Mouse (Mus musculus) mouse embryonic stem cell (cell line): Measurements from ENCODE around the gene Abcb7.
"Not testable (repeated sequence)": the region's sequence is repeated elsewhere in the genome, so short reads cannot be mapped to it uniquely, and the experiment has no call there.

ENCODE experiments used
- in situ Hi-C, 2 experiments: fragments of 300-500 bp; cut with MboI; formaldehyde crosslinking; loops; 1 replicate in 1 of 2; 3 replicates in 1 of 2; pipeline ENCODE4 v1.14.3; 2019 to 2020; ENCODE audit warnings: low sequenced_read_pairs in 2 of 2, low pct_unique_long_range_greater_than_20kb in 1 of 2, mixed read lengths in 1 of 2; ENCODE audit not compliant: unreplicated experiment in 1 of 2

Abcb7 gene

DNA sequence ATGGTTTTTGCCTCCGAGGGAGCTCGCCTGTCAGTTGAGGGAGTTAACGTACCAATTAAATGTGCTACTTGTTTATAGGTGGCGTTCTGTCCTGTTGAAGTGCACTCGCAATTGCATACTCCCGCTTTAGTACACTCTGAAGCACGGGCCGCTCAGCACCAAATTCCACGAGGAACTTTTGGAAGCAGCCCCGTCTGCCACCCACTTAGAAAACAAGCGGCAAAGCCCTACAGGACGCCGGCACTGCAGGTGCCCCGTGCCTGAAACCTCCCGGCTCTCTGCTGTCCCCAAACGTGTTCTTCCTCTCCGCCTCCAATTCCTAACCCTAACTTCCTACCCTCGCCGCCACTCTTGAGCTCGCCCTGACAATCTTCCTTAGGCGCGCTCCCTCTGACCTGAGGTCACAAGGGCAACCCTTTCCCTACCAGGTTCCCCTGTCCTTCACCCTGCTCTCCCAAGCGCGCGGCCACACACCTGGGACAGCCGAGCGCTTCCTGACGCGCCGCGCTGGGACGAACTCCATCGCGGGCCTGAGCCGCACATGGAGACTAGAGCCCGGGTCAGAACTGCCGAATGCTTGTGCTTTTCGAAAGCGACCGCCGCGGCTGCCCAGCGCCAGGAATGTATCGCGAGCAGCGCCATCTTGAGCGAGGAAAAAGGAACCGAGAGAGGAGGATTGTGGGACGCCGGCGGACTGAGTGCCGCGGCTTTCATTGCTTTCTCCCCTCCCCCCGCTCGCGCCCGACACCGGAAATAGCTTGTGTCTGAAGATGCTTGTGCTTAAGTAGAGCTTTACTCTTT, at the start of gene Abcb7:
Abcb7 (minus strand) TSS at position 674 of the 801 bp plus-strand sequence.
- in situ Hi-C loops = no loop called here

DNA sequence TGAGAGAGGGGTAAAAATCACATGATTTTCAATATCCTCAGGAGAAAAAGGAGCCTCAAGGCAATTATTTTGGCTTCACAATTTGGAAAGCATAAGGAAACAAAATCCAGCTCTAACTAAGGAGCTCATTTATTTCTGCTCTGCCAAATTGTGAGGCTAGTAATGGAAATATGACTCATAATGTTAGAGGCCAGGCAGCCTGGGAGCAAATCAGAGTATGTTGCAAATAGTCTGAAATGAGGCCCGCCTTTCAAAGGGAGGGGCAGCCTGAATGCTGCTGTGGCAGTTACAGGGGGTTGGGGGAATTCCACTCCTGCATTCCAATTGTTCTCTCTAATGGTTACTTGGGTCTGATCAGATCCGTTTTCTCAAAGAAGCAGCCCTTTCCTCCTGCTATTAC, 48.1 kb upstream of the Abcb7 start:
- in situ Hi-C loops = no loop called here

DNA sequence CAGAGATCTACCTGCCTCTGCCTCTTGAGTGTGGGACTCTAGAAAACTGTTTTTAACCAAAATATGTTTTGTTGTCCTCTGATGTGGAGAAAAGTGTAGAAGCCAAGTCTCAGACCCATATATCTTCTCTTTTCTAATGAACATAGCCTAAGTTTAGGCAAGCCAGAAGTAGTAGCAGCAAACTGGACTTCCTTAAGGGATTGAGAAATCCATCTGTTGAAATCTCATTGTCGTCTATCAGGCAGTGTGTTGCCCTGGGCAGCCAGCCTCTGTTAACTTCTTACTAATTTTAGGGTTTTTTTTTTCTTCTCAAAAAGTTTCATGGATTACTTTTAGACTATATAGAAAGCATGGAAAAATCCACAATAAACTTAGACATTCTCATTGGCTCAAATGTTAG, 38.8 kb upstream of the Abcb7 start:
- in situ Hi-C loops = no loop called here

DNA sequence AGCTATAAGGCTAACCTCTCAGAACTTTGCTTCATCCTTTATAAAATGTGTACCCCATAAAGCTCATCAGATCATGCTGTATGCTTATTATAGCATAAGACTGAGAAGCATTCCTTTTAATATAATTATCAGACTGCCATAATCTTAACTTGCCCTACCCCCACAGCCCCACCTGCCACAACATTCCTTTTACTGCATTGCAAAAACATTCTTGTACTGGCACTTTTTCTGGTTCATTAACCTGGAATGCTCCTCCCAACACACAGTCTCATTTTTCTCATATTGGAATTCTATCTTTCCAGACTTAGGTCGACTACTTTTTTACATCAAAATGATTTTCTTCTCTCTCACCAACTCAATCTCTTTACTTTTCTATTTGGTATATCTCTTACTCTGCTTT, 19.8 kb upstream of the Abcb7 start:
- in situ Hi-C loops = no loop called here

DNA sequence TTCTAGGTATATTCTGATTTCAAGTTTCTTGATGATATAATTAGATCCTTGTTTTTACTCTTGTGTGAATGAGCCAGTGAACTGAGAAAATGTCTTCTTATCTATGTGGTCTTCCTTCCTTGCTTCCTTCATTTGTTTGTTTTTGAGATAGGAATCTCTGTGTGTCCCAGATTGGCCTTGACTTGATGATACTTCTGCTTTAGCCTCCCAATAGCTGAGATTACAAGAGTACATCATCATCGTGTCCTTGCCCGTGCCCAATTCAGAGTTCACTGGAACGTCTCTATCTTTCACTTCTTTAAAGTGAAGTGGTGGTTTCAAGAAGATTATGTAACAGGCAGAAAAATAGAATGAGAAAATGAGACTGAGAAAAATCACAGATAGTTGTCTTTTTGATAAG, 14.5 kb upstream of the Abcb7 start:
- in situ Hi-C loops = no loop called here

DNA sequence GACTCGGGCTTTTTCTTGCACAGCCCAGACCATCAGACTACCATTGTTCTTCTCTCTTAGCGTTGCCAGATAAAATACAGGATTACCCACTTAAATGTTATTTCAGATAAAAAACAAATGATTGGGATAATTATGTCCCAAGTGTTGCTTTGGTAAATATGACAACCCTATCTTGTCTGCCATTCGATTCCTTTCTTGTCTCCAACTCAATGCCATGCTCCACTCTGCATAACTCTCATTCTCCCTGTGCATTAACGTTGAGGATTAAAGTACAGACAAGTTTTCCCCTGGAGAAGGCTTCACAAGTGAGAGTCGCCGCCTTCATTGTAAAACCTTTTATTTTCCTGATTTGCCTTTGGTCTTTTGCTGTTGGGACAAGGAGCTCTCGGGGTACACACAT, 339 bp upstream of the Abcb7 start:
- in situ Hi-C loops = no loop called here

DNA sequence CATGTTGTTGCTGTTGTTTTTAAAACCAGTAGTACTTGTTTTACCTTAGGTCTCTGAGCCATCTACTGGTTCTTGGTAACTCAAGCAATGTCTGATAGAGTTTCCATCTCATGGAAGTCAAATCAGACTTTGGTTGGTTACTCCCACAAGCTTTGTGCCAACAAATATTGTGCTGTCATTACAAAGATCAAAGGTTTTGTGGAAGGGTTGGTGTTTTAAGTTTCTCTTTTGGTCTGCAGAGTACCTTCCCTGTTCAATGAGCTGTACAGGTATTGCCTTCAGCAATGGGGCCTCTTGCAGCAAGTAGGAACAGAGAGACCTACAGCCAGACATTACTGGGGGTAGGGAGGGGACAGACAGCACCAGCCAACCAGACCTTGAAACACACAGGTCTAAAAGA, 5.5 kb downstream of the Abcb7 start:
- in situ Hi-C loops = no loop called here

DNA sequence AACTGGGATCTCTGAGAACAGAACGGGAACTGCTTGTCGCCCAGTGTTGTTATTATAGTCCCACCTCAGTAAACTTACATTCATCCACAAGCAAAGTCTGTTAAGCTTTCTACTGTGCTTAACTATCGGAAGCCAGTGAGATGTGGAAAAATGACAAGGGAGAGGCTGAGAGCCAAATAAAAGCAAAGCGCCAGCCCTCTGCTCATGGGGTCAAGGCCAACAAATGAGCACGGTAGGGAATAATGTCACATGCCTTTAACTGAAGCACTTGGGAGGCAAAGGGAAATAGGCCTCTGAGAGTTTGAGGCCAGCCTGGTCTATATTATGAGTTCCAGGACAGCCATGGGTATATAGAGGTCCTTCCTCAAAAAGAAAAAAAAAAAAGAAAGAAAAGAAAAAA, 11.2 kb downstream of the Abcb7 start:
- in situ Hi-C loops = no loop called here

DNA sequence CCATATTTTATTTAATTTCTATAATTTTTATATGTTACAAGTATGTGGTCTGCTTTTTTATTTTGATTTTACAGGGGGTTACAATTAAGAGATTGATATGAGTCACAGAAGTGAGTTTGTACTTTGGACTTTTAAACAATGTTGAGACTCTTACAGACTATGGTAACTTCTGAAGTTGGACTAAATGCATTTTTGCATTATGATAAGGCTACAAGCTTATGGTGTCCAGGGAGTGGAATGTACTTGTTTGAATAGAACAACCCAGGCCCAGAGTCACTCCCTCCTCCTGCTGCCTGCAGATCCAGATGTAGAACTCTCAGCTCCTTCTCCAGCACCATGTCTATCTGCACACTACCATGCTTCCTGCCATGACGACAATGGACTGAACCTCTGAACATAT, 12.5 kb downstream of the Abcb7 start:
- in situ Hi-C loops = no loop called here

DNA sequence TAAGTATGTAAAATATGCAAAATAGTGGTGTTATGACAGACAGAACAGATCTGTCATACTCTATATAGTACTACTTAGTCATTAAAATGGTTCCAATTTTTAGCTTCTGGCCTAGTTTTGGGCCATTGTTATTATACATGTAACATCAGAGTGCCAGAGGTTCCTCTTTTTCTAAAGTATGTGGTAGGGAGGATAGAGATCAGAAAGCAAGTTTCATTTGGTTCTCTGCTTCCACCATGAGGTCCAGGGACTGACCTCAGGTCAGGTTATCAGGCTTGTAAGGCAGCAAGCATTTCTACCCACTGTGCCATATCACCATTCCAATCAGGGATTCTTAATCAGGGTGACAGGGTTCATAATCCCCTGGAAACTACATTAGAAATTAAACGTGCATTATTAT, 16.1 kb downstream of the Abcb7 start:
- in situ Hi-C loops = no loop called here

DNA sequence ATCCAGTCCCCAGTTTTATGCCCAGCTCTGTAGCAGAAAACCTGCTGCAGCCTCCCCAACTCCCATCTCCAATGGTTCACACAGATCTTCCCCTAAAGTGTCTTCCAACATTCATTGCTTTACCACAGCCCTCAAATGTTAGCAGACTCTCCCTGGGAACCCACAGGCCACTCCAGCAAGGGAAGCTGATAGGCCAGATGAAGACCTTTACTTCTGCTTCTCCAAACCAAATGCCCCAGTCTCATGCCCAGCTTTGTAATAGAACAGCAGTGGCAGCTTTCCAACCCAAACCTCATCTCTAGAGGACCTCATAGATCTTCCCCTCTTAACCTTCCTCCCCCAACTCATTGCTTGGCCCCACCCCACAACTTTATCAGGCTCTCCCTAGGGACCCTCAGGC, 54.0 kb downstream of the Abcb7 start:
- in situ Hi-C loops = no loop called here

DNA sequence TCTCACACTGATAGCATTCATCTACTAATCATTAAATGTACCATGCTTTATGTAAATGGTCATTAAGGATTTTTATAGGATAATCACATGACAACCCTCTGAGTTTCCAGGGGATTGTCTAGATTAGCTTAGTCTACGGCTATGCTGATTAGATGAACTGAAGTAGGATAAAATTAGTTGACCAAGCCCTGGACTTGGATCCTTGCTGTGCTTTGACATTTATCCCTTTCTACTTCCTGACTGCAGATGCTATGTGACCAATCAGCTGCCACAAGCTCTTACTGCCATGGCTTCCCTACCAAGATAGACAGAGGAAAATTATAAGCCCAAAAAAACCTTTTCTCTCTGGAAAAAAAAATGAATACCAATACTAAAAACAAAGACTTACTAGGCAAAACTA, 57.8 kb downstream of the Abcb7 start:
- in situ Hi-C loops = no loop called here

DNA sequence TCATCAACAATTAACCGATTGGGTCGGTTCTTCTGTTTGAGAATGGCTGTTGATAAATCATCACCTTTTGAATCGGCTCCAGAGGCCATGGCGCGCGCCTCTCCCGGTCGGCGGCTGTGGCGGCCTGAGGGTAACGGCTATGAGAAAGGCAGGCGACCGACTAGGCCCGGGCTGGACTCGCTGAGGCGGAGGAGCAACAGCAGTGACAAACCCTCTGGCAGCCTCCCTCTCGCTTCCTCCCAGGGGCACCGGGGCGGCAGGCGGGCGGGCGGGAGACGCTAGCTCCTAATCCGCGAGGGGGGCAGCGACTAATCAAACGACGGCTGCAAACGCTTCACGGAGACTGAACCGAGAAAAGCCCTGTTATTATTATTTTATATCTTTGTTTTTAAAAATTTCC, 65.5 kb downstream of the Abcb7 start:
- in situ Hi-C loops = not testable (repeated sequence)

DNA sequence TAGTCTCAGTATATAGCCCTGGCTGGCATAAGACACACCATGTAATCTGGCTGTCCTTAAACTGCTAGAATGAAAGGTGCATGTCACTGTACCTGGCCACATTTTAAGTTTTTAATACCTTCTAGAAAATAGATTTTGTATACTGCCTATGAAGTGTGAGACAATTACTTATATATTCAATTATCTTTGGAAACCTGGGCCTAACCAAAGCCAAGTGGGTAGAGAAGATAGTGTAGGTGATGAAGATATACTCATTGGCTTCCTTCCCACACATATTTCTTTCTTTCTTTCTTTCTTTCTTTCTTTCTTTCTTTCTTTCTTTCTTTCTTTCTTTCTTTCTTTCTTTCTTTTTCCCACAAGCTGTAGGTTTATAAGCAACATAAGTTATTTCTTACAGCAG, 121.9 kb downstream of the Abcb7 start:
- in situ Hi-C loops = no loop called here

DNA sequence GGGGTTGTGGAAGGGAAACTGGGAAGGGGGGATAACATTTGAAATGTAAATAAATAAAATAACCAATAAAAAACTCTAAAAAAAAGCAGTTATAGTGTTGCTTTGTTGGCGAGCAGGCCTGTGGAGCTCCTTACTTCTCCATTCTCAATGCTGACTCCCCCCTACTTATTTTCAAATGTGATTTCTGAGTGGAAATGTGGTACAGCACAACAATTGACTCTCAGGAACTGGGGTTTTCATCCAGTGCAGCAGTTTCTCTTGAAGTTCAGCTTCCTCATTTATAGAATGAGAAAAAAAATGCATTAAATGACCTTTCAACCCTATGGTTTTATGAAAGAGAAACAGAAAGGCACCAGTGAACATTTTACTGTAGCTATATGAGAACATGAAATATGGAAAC, 133.8 kb downstream of the Abcb7 start:
- in situ Hi-C loops = no loop called here

DNA sequence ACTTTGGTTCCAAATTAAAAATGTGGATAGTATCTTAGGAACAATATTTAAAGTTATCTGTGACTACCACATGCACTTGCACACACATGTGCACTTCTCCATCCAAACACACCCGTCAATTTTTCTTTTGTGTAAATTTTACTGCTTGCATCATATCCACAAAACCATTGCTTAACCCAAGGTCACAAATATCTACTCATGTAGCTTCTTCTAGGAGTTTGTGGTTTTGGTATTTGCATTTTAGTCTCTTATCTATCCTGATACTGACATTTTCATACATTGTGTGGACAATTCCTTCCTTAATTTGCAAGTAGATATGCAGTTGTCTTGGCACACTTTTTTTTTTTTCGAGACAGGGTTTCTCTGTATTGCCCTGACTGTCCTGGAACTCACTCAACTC, 149.3 kb downstream of the Abcb7 start:
- in situ Hi-C loops = no loop called here

DNA sequence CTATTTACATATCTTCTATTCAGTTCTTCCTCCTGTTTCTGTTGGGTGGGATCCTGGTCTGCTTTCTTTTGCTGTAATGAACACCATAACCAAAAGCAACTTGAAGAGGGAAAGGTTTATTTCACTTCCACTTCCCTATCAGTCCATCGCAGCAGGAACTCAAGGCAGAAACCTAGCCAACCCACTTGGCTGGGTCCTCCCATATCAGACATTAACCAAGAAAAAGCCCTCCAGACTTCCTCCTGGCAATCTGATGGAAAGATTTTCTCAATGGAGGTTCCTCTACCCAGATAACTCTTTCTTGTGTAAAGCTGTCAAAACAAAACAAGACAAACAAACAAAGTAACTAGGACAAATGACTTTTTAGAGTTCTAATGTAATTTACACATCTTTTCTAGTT, 151.2 kb downstream of the Abcb7 start:
- in situ Hi-C loops = no loop called here

DNA sequence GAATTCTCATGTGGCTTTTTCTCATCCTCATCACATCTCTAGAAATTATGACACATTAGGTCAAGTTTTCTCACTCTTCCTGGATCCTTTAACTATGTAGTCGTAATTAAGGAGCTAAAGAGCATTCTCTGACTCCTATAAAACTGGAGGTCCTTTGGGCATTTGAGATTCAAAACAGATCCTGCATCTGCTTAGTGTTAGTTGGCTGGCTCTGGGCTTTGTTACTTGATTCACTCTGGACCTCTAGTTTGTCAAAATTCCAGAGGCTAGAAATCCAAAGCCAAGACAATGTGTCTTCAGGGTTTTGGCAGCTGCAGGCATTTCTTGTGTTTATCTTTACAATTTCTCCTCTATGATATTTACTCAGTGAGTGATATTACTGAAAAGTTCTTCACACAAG, 157.1 kb downstream of the Abcb7 start:
- in situ Hi-C loops = no loop called here
